Mouse (Mus musculus) neural tube, embryonic 12.5 days (tissue): ENCODE data around the gene Brpf1. TPM values are rescaled to one million over a fixed set of nuclear protein-coding genes. Genes with fewer than 3 reads are reported as not detected.
"Not testable (repeated sequence)": the region's sequence is repeated elsewhere in the genome, so short reads cannot be mapped to it uniquely, and the experiment has no call there.

Experiments
- ATAC-seq: fragments of 200-750 bp; cut with Nextera tagmentation; 2 replicates; pipeline ENCODE4 v1.8.0; 2017; ENCODE audit warnings: low read depth, mild to moderate bottlenecking, moderate TSS enrichment, moderate library complexity; ENCODE audit not compliant: low FRiP score
- H3K27ac ChIP-seq: fragments of 300-500 bp; sonication (generic); 2 replicates; pipeline ENCODE4 v1.5.1; 2016
- H3K27me3 ChIP-seq: fragments of 300-500 bp; sonication (generic); replicated peaks from 2 replicates; pipeline ENCODE4 v1.6.1; 2016; ENCODE audit warnings: mild to moderate bottlenecking
- H3K36me3 ChIP-seq: fragments of 300-500 bp; sonication (generic); 2 replicates; pipeline ENCODE4 v1.6.1; 2016; ENCODE audit warnings: mild to moderate bottlenecking
- H3K4me1 ChIP-seq: fragments of 300-500 bp; sonication (generic); 2 replicates; pipeline ENCODE4 v1.6.1; 2016
- H3K4me2 ChIP-seq: fragments of 300-500 bp; sonication (generic); replicated peaks from 2 replicates; pipeline ENCODE4 v1.6.1; 2016; ENCODE audit warnings: mild to moderate bottlenecking
- H3K4me3 ChIP-seq: fragments of 300-500 bp; sonication (generic); 2 replicates; pipeline ENCODE4 v1.5.1; 2016
- H3K9ac ChIP-seq: fragments of 300-500 bp; sonication (generic); 2 replicates; pipeline ENCODE4 v1.6.1; 2016; ENCODE audit warnings: mild to moderate bottlenecking
- H3K9me3 ChIP-seq: fragments of 300-500 bp; sonication (generic); 2 replicates; pipeline ENCODE4 v1.6.1; 2016; ENCODE audit warnings: mild to moderate bottlenecking
- WGBS: fragments of 180-500 bp; shearing (Covaris S2); methylation state at CpG from one replicate; pipeline ENCODE4 v1.1.7; 2016; 5-methylcytosine and 5-hydroxymethylcytosine counted together
- polyA plus RNA-seq: library from polyadenylated mRNA; unstranded; fragments of >200 nt; fragmentation: Nextera tagmentation; extraction: Ambion mirVana; gene quantifications from 2 replicates; pipeline ENCODE4 v1.2.1, GENCODE M21; 2016

Brpf1 gene
- polyA plus RNA-seq, 1 experiment from 2014 or later, result 29.9 TPM

GRCm38 (mm10) chr6:113308141-113308540 is 1.2 kb downstream of the Brpf1 start:
- no peak for ATAC-seq
- H3K27ac ChIP-seq, result no peak overlapping the region
- H3K4me1 ChIP-seq, result peaks cover 16% of the 10 kb centered on the region
- WGBS, result 37% methylated on average over 5 of the region's 5 CpGs
- H3K36me3 ChIP-seq, result peaks cover 22% of the 10 kb centered on the region
- H3K9me3 ChIP-seq, result no peaks in the 10 kb centered on the region
- no peaks in the 10 kb centered on the region for H3K27me3 ChIP-seq
- H3K4me2 ChIP-seq, result peak overlapping the region; percentile 99
- peak overlapping the region; percentile 96 for H3K9ac ChIP-seq
- H3K4me3 ChIP-seq, result peak overlapping the region; percentile 95

GRCm38 (mm10) chr6:113315972-113316371 is 9.0 kb downstream of the Brpf1 start:
- H3K4me3 ChIP-seq, result no peak overlapping the region
- H3K9ac ChIP-seq, result no peak overlapping the region
- H3K4me1 ChIP-seq, result no peaks in the 10 kb centered on the region
- no peak for ATAC-seq
- H3K9me3 ChIP-seq, result no peaks in the 10 kb centered on the region
- no peak overlapping the region for H3K4me2 ChIP-seq
- WGBS, result 96% methylated on average over 3 of the region's 3 CpGs
- peaks cover 84% of the 10 kb centered on the region for H3K36me3 ChIP-seq
- H3K27ac ChIP-seq, result no peak overlapping the region
- H3K27me3 ChIP-seq, result no peaks in the 10 kb centered on the region

- peak within 1 kb of the TSS; percentile 47 for H3K4me3 ChIP-seq
- no peaks in the 10 kb centered on the region for H3K9me3 ChIP-seq
- peaks cover 44% of the 10 kb centered on the region for H3K36me3 ChIP-seq
- under 1% methylated on average over 52 of the region's 52 CpGs for WGBS
- H3K27me3 ChIP-seq, result no peaks in the 10 kb centered on the region
- H3K9ac ChIP-seq, result peak within 1 kb of the TSS; percentile 75
- ATAC-seq, result peak; percentile 99
- H3K4me1 ChIP-seq, result peaks cover 15% of the 10 kb centered on the region
- H3K4me2 ChIP-seq, result peak within 1 kb of the TSS; percentile 64
- peak within 1 kb of the TSS; percentile 83 for H3K27ac ChIP-seq
Measured at GRCm38 (mm10) chr6:113326533-113327315, 19.8 kb downstream of the Brpf1 start, which contains the start of gene Ogg1. Gene Ogg1, plus strand, starts transcription at chr6:113326972.

GRCm38 (mm10) chr6:113329396-113329795 is 22.5 kb downstream of the Brpf1 start:
- no peak for ATAC-seq
- Histone ChIP-seq H3K27ac (no peak overlapping the region), H3K4me1 (peaks cover 17% of the 10 kb centered on the region), H3K9ac (no peak overlapping the region), H3K9me3 (no peaks in the 10 kb centered on the region), H3K4me2 (no peak overlapping the region), H3K36me3 (peaks cover 35% of the 10 kb centered on the region), H3K27me3 (no peaks in the 10 kb centered on the region), H3K4me3 (no peak overlapping the region)
- 89% methylated on average over 1 of the region's 1 CpGs for WGBS

- H3K36me3 ChIP-seq, result peaks cover 41% of the 10 kb centered on the region
- no peaks in the 10 kb centered on the region for H3K9me3 ChIP-seq
- H3K4me2 ChIP-seq, result no peak overlapping the region
- WGBS, result 60% methylated on average over 2 of the region's 2 CpGs
- ATAC-seq, result no peak
- peaks cover 15% of the 10 kb centered on the region for H3K4me1 ChIP-seq
- no peak overlapping the region for H3K9ac ChIP-seq
- no peaks in the 10 kb centered on the region for H3K27me3 ChIP-seq
- no peak overlapping the region for H3K27ac ChIP-seq
- H3K4me3 ChIP-seq, result no peak overlapping the region
Measured at GRCm38 (mm10) chr6:113330547-113330946, 23.6 kb downstream of the Brpf1 start.

GRCm38 (mm10) chr6:113331721-113332120 is 24.8 kb downstream of the Brpf1 start:
- Histone ChIP-seq H3K9me3 (no peaks in the 10 kb centered on the region), H3K4me3 (no peak overlapping the region), H3K27me3 (no peaks in the 10 kb centered on the region), H3K9ac (no peak overlapping the region), H3K4me1 (peaks cover 8% of the 10 kb centered on the region; the same call in 1 of the 2 replicates), H3K27ac (no peak overlapping the region), H3K4me2 (no peak overlapping the region), H3K36me3 (peaks cover 51% of the 10 kb centered on the region)
- WGBS, result 92% methylated on average over 11 of the region's 11 CpGs
- ATAC-seq, result no peak

GRCm38 (mm10) chr6:113332734-113333133 is 25.8 kb downstream of the Brpf1 start:
- not testable (repeated sequence) for H3K4me3 ChIP-seq

GRCm38 (mm10) chr6:113333137-113333950 is 26.4 kb downstream of the Brpf1 start:
- H3K36me3 ChIP-seq, result peaks cover 64% of the 10 kb centered on the region
- no peak overlapping the region for H3K4me2 ChIP-seq
- no peak overlapping the region for H3K9ac ChIP-seq
- ATAC-seq, result peak; percentile 74
- H3K27ac ChIP-seq, result no peak overlapping the region
- no peaks in the 10 kb centered on the region for H3K9me3 ChIP-seq
- WGBS, result 70% methylated on average over 14 of the region's 14 CpGs
- H3K27me3 ChIP-seq, result no peaks in the 10 kb centered on the region
- H3K4me1 ChIP-seq, result peaks cover 2% of the 10 kb centered on the region; the same call in 1 of the 2 replicates
- H3K4me3 ChIP-seq, result no peak overlapping the region

More at GRCm38 (mm10) chr6:113332734-113333133, 25.8 kb downstream of the Brpf1 start:
- H3K9ac ChIP-seq, H3K9me3 ChIP-seq, H3K4me1 ChIP-seq, H3K27ac ChIP-seq, ATAC-seq, H3K4me2 ChIP-seq, H3K27me3 ChIP-seq: not testable (repeated sequence)
- peaks cover 58% of the 10 kb centered on the region for H3K36me3 ChIP-seq
- 83% methylated on average over 6 of the region's 6 CpGs for WGBS

- Histone ChIP-seq H3K27me3 (no peaks in the 10 kb centered on the region), H3K9me3 (no peaks in the 10 kb centered on the region), H3K27ac (no peak overlapping the region), H3K9ac (no peak overlapping the region), H3K4me1 (peaks cover 2% of the 10 kb centered on the region; the same call in 1 of the 2 replicates), H3K4me2 (no peak overlapping the region), H3K4me3 (no peak overlapping the region), H3K36me3 (peaks cover 71% of the 10 kb centered on the region)
- WGBS, result 81% methylated on average over 6 of the region's 6 CpGs
- no peak for ATAC-seq
Measured at GRCm38 (mm10) chr6:113334216-113334615, 27.3 kb downstream of the Brpf1 start.

GRCm38 (mm10) chr6:113336852-113337620 is 30.1 kb downstream of the Brpf1 start:
- Histone ChIP-seq H3K27me3 (no peaks in the 10 kb centered on the region), H3K9ac (no peak overlapping the region), H3K4me3 (no peak overlapping the region), H3K36me3 (peaks cover 68% of the 10 kb centered on the region), H3K27ac (no peak overlapping the region), H3K9me3 (no peaks in the 10 kb centered on the region), H3K4me2 (no peak overlapping the region), H3K4me1 (peaks cover 2% of the 10 kb centered on the region; the same call in 1 of the 2 replicates)
- ATAC-seq, result no peak
- 82% methylated on average over 8 of the region's 8 CpGs for WGBS

- no peaks in the 10 kb centered on the region for H3K9me3 ChIP-seq
- WGBS, result 82% methylated on average over 6 of the region's 6 CpGs
- no peak for ATAC-seq
- peaks cover 17% of the 10 kb centered on the region for H3K4me1 ChIP-seq
- H3K4me3 ChIP-seq, result no peak overlapping the region
- peaks cover 31% of the 10 kb centered on the region for H3K36me3 ChIP-seq
- H3K4me2 ChIP-seq, result peak overlapping the region; percentile 72; the same call in 1 of the 2 replicates
- no peak overlapping the region for H3K9ac ChIP-seq
- H3K27me3 ChIP-seq, result no peaks in the 10 kb centered on the region
- no peak overlapping the region for H3K27ac ChIP-seq
Measured at GRCm38 (mm10) chr6:113341574-113341973, 34.6 kb downstream of the Brpf1 start.
